Mouse (Mus musculus) neural tube, embryonic 13.5 days (tissue): ENCODE data around the gene Card6. TPM values are rescaled to one million over a fixed set of nuclear protein-coding genes. Genes with fewer than 3 reads are reported as not detected.
A peak's percentile ranks its signal among the peaks of the same experiment; 100 is the strongest.

Experiments
- ATAC-seq: fragments of 200-750 bp; cut with Nextera tagmentation; 2 replicates; pipeline ENCODE4 v1.8.0; 2017; ENCODE audit warnings: low read depth, mild to moderate bottlenecking, moderate TSS enrichment, moderate library complexity
- H3K27ac ChIP-seq: fragments of 300-500 bp; sonication (generic); replicated peaks from 2 replicates; pipeline ENCODE4 v1.5.1; 2015; ENCODE audit warnings: moderate library complexity, mild to moderate bottlenecking, inconsistent platforms
- H3K27me3 ChIP-seq: fragments of 300-500 bp; sonication (generic); 2 replicates; pipeline ENCODE4 v1.6.1; 2015; ENCODE audit warnings: mild to moderate bottlenecking, inconsistent platforms
- H3K36me3 ChIP-seq: fragments of 300-500 bp; sonication (generic); 2 replicates; pipeline ENCODE4 v1.6.1; 2015; ENCODE audit warnings: mild to moderate bottlenecking, inconsistent platforms
- H3K4me1 ChIP-seq: fragments of 300-500 bp; sonication (generic); replicated peaks from 2 replicates; pipeline ENCODE4 v1.6.1; 2015; ENCODE audit warnings: inconsistent platforms
- H3K4me2 ChIP-seq: fragments of 300-500 bp; sonication (generic); 2 replicates; pipeline ENCODE4 v1.6.1; 2015; ENCODE audit warnings: inconsistent platforms, mild to moderate bottlenecking, moderate library complexity
- H3K4me3 ChIP-seq: fragments of 300-500 bp; sonication (generic); 2 replicates; pipeline ENCODE4 v1.5.1; 2015; ENCODE audit warnings: mild to moderate bottlenecking, inconsistent platforms
- H3K9ac ChIP-seq: fragments of 300-500 bp; sonication (generic); 2 replicates; pipeline ENCODE4 v1.6.1; 2015; ENCODE audit warnings: moderate library complexity, mild to moderate bottlenecking, inconsistent platforms
- H3K9me3 ChIP-seq: fragments of 300-500 bp; sonication (generic); 2 replicates; pipeline ENCODE4 v1.6.1; 2016; ENCODE audit warnings: inconsistent platforms
- WGBS: fragments of 180-500 bp; shearing (Covaris S2); methylation state at CpG from one replicate; pipeline ENCODE4 v1.1.7; 2015; 5-methylcytosine and 5-hydroxymethylcytosine counted together
- polyA plus RNA-seq: library from polyadenylated mRNA; unstranded; fragments of >200 nt; fragmentation: Nextera tagmentation; extraction: Ambion mirVana; gene quantifications from 2 replicates; pipeline ENCODE4 v1.2.1, GENCODE M21; 2015

Gene Card6
- polyA plus RNA-seq, 1 experiment from 2014 or later: 1.1 TPM

- 82% methylated on average over 6 of the region's 6 CpGs for WGBS
- ATAC-seq: no peak
- Histone ChIP-seq H3K27me3 (no peaks in the 10 kb centered on the region), H3K27ac (no peak overlapping the region), H3K4me2 (no peak overlapping the region), H3K9ac (no peak overlapping the region), H3K4me1 (no peaks in the 10 kb centered on the region), H3K4me3 (no peak overlapping the region), H3K9me3 (no peaks in the 10 kb centered on the region), H3K36me3 (no peaks in the 10 kb centered on the region)
Measured at GRCm38 (mm10) chr15:5105891-5106290, 2.4 kb downstream of the Card6 start.

- 90% methylated on average over 4 of the region's 4 CpGs for WGBS
- no peaks in the 10 kb centered on the region for H3K36me3 ChIP-seq
- H3K4me1 ChIP-seq: no peaks in the 10 kb centered on the region
- no peak overlapping the region for H3K4me3 ChIP-seq
- H3K9ac ChIP-seq: no peak overlapping the region
- H3K27ac ChIP-seq: no peak overlapping the region
- no peaks in the 10 kb centered on the region for H3K27me3 ChIP-seq
- no peak overlapping the region for H3K4me2 ChIP-seq
- no peak for ATAC-seq
- H3K9me3 ChIP-seq: no peaks in the 10 kb centered on the region
Measured at GRCm38 (mm10) chr15:5102312-5102711, 6.0 kb downstream of the Card6 start.

GRCm38 (mm10) chr15:5097376-5097775 lies 11.0 kb downstream of the Card6 start:
- Histone ChIP-seq H3K27me3 (no peaks in the 10 kb centered on the region), H3K4me2 (no peak overlapping the region), H3K9ac (no peak overlapping the region), H3K4me3 (no peak overlapping the region), H3K4me1 (no peaks in the 10 kb centered on the region), H3K27ac (no peak overlapping the region), H3K9me3 (0 out of 2 replicates have a peak, but pooled peaks cover 5% of the 10 kb centered on the region), H3K36me3 (no peaks in the 10 kb centered on the region)
- no peak for ATAC-seq
- WGBS: 88% methylated on average over 1 of the region's 1 CpGs

GRCm38 (mm10) chr15:5095534-5096301 lies 12.6 kb downstream of the Card6 start:
- Histone ChIP-seq H3K9ac (no peak overlapping the region), H3K27me3 (no peaks in the 10 kb centered on the region), H3K4me1 (no peaks in the 10 kb centered on the region), H3K27ac (no peak overlapping the region), H3K36me3 (no peaks in the 10 kb centered on the region), H3K4me2 (no peak overlapping the region), H3K4me3 (no peak overlapping the region), H3K9me3 (0 out of 2 replicates have a peak, but pooled peaks cover 5% of the 10 kb centered on the region)
- ATAC-seq: no peak
- 84% methylated on average over 11 of the region's 11 CpGs for WGBS

- Histone ChIP-seq H3K9ac (no peak overlapping the region), H3K27me3 (no peaks in the 10 kb centered on the region), H3K4me3 (no peak overlapping the region), H3K36me3 (no peaks in the 10 kb centered on the region), H3K4me1 (peaks cover 4% of the 10 kb centered on the region; the same call in 1 of the 2 replicates), H3K4me2 (no peak overlapping the region), H3K27ac (no peak overlapping the region), H3K9me3 (0 out of 2 replicates have a peak, but pooled peaks cover 4% of the 10 kb centered on the region)
- ATAC-seq: no peak
- 86% methylated on average over 10 of the region's 10 CpGs for WGBS
Measured at GRCm38 (mm10) chr15:5090131-5090530, 18.2 kb downstream of the Card6 start.

- H3K27me3 ChIP-seq: no peaks in the 10 kb centered on the region
- H3K36me3 ChIP-seq: no peaks in the 10 kb centered on the region
- no peak overlapping the region for H3K4me3 ChIP-seq
- peak; percentile 86 for ATAC-seq
- 47% methylated on average over 7 of the region's 7 CpGs for WGBS
- no peak overlapping the region for H3K27ac ChIP-seq
- peaks cover 4% of the 10 kb centered on the region; the same call in 1 of the 2 replicates for H3K4me1 ChIP-seq
- no peak overlapping the region for H3K4me2 ChIP-seq
- no peaks in the 10 kb centered on the region for H3K9me3 ChIP-seq
- H3K9ac ChIP-seq: no peak overlapping the region
Measured at GRCm38 (mm10) chr15:5088850-5089608, 19.3 kb downstream of the Card6 start.

GRCm38 (mm10) chr15:5086162-5086561 lies 22.2 kb downstream of the Card6 start:
- Histone ChIP-seq H3K27me3 (no peaks in the 10 kb centered on the region), H3K27ac (no peak overlapping the region), H3K4me2 (no peak overlapping the region), H3K9me3 (no peaks in the 10 kb centered on the region), H3K9ac (no peak overlapping the region), H3K36me3 (no peaks in the 10 kb centered on the region), H3K4me1 (peaks cover 4% of the 10 kb centered on the region; the same call in 1 of the 2 replicates), H3K4me3 (no peak overlapping the region)
- no peak for ATAC-seq
- 11% methylated on average over 2 of the region's 2 CpGs for WGBS

GRCm38 (mm10) chr15:5081235-5081634 lies 27.1 kb downstream of the Card6 start:
- no peaks in the 10 kb centered on the region for H3K27me3 ChIP-seq
- H3K4me2 ChIP-seq: no peak overlapping the region
- no peaks in the 10 kb centered on the region for H3K36me3 ChIP-seq
- no peak overlapping the region for H3K27ac ChIP-seq
- H3K4me1 ChIP-seq: no peaks in the 10 kb centered on the region
- H3K9me3 ChIP-seq: no peaks in the 10 kb centered on the region
- no peak overlapping the region for H3K4me3 ChIP-seq
- WGBS: 92% methylated on average over 1 of the region's 1 CpGs
- H3K9ac ChIP-seq: no peak overlapping the region
- no peak for ATAC-seq

- no peak overlapping the region for H3K9ac ChIP-seq
- no peaks in the 10 kb centered on the region for H3K4me1 ChIP-seq
- no peaks in the 10 kb centered on the region for H3K9me3 ChIP-seq
- no peaks in the 10 kb centered on the region for H3K27me3 ChIP-seq
- WGBS: 60% methylated on average over 15 of the region's 15 CpGs
- ATAC-seq: no peak
- H3K4me3 ChIP-seq: no peak overlapping the region
- no peak overlapping the region for H3K27ac ChIP-seq
- no peaks in the 10 kb centered on the region for H3K36me3 ChIP-seq
- H3K4me2 ChIP-seq: no peak overlapping the region
Measured at GRCm38 (mm10) chr15:5068801-5069518, 39.4 kb downstream of the Card6 start.

GRCm38 (mm10) chr15:5063635-5064034 lies 44.7 kb downstream of the Card6 start, which contains the start of gene C7:
TSS of gene C7 (minus strand) at chr15:5063740.
- Histone ChIP-seq H3K27me3 (no peaks in the 10 kb centered on the region), H3K9me3 (no peaks in the 10 kb centered on the region), H3K36me3 (no peaks in the 10 kb centered on the region), H3K9ac (no peak within 1 kb of the TSS), H3K27ac (no peak within 1 kb of the TSS), H3K4me1 (no peaks in the 10 kb centered on the region), H3K4me3 (no peak within 1 kb of the TSS), H3K4me2 (no peak within 1 kb of the TSS)
- ATAC-seq: no peak
